Mouse (Mus musculus) B cell, adult 2 months (primary cell): ENCODE data around the gene Calm2.

ENCODE experiments used
- DNase-seq, 2 experiments: peaks; one replicate each; pipeline ENCODE4 v3.0.0; 2022

The Calm2 gene

GRCm38 (mm10) chr17:87391242-87391641, 55.5 kb downstream of the Calm2 start:
- DNase-seq = no peak

- DNase-seq = peak; percentile 69 to 72
Measured at GRCm38 (mm10) chr17:87387068-87387467, 59.7 kb downstream of the Calm2 start.

- DNase-seq = no peak
Measured at GRCm38 (mm10) chr17:87385835-87386234, 60.9 kb downstream of the Calm2 start.
